Mouse (Mus musculus) yolk sac, embryonic 10.5 days (tissue): ENCODE data around the gene Reep3.

ENCODE experiments used
- DNase-seq: peaks from one replicate; pipeline ENCODE4 v3.0.0-alpha.2; 2017; ENCODE audit warnings: low spot score

Gene Reep3

DNA sequence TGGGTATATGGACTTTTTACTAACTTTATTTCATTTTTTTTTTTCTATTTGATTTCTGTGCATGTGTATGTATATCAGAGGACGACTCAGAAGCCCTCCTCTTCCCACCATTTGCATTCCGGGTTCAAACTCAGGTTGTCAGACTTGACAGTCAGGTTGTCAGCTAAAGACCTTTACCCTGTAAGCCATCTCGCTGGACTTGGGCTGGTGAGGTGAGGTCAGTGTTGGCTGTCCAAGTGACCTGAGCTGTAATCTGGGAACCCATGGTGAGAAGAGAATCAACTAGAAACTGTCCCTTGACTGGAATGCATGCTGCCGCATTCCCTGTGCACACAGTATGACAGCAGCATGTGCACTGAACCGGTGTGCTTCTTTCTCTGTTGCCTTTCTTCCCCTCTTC is 12.9 kb upstream of the Reep3 start:
- DNase-seq: peak; percentile 57

DNA sequence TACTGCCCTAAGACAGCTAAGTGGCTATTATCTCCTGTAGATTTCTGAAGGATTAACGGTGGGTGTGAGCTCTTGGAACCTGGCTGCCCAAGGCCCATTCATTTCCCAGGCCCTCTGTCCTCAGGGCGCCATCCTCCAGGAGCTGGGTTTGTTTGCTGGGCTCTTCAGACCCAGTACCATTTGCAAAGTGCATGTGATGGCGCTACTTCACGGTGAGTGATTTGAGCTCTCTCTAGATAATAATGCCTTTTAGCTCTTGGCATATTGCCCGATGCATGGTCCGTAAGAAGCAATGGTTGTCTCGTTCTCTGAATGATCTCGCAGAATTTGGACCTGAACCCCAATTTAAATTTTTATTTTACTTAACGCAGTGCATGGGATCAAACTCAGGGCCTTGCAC is 11.4 kb upstream of the Reep3 start:
- no peak for DNase-seq

- DNase-seq: no peak
Observed at GRCm38 (mm10) chr10:67107017-67107761, 10.4 kb upstream of the Reep3 start.

DNA sequence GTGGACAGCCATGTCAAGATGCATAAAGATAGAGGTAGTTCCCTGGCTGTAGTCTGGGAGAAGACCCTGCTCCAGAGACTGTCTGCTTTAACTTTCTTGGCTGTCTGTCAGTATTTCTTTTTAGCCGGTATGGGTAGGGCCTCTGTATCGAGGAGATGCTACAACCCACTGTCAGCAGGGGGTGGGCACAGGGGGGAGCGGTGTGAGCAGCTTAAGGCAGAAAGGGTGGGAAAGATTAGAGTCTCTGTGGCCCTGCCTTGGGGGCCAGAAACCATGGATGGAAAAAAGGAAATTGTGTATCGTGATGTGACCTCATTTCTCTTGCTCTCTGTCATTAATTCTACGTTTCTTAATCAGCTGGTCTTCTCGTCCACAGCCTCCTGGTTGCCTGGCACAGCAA is 9.7 kb upstream of the Reep3 start:
- DNase-seq: no peak

DNA sequence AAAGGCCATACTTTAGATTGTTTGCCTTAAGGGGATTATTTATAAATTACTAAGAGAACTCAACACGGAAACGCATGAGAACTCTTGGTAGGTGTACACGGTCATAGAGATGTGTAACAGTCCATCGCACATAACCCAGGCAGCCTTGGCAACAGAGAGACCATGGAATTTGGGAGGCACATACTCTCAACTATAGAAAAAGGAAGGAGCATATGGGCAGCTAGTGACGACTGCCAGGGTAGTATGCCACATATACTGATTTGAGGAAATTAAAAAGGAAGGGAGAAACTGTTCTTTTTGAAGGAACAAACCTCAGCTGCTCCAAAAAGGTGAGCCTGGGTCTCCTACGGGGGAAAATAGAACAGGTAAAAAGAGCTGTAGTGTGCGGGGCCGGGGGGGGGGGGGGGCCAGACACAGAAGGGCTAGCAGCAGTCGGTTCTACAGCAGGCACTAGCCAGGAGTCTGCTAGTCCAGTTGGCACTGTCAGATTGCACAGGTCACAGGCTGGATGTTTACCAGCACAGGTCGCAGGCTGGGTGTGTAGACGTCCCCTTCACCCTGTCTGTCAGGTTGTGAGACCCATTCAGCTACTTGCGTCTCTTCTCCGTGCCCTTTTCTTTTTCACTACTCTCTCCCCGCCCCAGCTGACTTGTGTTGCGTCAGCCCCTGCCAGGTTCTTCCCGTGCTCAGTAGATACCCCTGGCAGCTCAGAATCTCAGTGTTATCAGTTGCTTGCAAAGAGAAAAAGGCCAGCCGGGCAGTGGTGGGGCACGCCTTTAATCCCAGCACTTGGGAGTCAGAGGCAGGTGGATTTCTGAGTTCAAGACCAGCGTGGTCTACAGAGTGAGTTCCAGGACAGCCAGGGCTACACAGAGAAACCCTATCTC is 8.8 kb upstream of the Reep3 start:
- DNase-seq: no peak

- no peak for DNase-seq
Observed at GRCm38 (mm10) chr10:67104543-67104942, 7.8 kb upstream of the Reep3 start.

GRCm38 (mm10) chr10:67100831-67101251 is 4.1 kb upstream of the Reep3 start:
- DNase-seq: no peak

GRCm38 (mm10) chr10:67100011-67100661 is 3.4 kb upstream of the Reep3 start:
- DNase-seq: no peak

- DNase-seq: no peak
Observed at GRCm38 (mm10) chr10:67099183-67099929, 2.6 kb upstream of the Reep3 start.

GRCm38 (mm10) chr10:67098408-67099050 is 1.8 kb upstream of the Reep3 start:
- DNase-seq: no peak

DNA sequence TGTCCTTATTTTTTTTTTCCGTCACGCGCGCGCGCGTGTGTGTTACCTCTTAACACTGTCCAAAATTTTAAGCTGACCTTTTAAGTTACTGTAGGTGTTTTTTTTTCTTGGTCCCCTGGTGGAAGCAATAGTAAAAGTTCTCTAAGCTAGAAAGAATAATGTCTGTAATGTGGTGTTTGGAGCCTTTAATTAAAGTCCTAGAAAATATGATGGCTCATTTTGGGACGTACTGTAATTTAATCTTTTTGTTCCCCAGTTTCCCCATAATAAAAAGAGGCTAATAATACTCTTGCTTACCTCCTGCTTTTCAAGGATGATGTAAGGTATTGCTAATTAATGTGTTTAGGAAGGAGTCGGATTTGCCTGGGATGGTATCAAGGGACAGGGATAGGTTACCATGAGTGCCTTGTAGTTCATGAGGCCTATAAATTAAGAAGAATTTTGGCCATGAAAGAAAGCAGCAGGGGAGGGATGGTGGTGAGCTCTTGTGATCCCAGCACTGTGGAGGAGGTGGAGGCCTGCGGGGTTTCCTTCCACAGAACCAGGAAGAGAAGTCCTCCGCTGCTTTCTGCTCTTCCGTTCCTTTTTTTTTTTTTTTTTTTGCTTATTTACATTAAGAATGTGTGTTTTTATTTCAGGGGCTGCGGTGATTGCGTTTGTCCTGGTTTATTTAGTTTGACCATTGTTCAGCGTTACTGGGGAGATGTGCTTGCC is 849 bp upstream of the Reep3 start:
- no peak for DNase-seq

DNA sequence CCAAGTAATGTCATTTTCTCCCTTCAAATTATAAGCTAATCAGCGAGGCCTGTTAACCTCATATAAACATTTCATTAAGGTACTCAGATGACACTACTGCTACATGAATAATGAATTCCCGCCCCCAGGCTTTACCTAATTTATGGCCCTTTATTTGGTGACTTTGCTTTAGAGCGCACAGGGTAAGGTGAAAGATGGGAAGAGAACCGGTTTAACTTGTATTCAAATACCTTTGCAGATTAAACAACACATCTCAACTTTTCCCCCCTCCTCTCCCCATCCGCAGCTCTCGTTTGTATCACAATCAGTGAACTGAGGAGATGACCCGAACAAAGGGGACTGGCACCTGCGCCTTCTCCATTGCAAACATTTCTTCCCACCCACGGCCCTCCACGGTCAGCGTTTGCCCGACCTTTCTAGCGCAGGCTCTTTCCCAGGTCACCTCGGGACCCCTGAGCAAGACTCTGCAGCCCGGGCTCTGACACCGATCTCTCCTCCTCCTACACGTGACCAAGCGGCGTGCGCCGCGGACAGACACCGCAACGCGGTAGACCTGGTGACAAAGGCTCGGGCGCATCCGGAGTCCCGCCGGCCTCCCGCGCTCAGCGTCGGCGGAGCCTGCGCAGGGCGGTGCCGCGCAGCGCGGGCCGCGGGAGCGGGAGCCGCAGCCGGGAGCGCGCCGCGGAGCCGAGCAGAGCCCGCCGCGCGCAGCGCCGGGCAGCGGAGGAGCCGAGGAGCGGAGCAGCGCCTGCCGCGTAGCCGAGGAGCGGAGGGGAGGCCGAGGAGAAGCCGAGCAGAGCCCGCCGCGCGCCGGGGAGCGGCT is 736 bp downstream of the Reep3 start, which contains the start of gene Jmjd1c:
TSS of gene Jmjd1c (plus strand) at position 328 of the 823 bp plus-strand sequence.
- DNase-seq: peak; percentile 89

DNA sequence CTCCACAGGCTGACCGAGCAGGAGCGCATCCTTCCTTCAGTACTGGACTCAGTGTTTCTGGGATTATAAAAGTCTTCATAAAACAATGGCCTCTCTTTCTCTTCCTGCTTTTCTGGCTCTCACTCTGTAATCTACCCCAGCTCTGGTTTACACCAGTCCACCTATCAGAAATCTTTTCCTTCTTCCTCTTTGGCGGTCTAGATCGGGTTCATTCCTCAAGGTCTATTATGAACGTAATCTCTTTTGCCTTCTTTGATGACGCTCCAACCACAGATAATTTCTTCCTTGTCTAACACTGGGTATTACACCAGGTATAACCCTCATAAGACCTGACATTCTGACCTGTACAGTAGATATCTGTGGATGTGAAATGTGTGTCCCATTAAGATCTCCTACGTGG is 1.8 kb downstream of the Reep3 start:
- no peak for DNase-seq

DNA sequence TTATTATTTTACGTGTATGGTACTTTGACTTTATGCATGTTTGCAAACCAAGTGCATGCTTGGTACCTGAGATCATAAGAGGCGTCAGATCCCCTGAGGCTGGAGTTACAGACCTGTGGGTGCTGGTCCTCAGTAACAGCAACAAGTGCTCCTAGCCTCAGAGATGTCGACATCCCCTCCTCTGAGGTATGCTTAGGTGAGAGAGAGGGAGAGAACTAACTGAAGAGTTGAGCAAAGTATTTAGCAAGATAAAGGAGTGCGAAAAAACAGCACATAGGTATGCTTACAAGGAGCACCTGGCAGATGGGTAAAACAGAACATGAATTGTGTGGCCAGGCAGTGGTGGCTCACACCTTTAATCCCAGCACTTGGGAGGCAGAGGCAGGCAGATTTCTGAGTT is 6.1 kb downstream of the Reep3 start:
- no peak for DNase-seq

- DNase-seq: no peak
Observed at GRCm38 (mm10) chr10:67087447-67088226, 9.1 kb downstream of the Reep3 start.

DNA sequence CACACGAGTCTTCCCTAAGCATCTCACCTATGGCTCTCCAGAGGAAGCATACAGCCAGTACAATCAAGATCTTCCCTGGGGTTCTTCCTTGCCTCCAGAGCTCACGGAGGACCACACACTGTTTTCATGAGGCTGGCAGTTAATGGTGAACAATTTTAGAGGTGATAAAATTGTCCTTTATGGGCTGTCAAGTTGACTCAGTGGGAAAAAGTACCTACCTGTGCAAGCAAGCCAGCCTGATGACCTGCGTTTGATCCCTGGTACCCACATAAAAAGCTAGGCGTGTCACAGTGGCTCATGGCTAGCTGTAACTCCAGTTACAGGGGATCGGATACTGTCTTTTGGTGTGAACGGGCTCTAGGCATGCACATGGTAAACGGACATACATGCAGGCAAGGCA is 10.8 kb downstream of the Reep3 start:
- no peak for DNase-seq

GRCm38 (mm10) chr10:67085124-67085523 is 11.6 kb downstream of the Reep3 start:
- no peak for DNase-seq

GRCm38 (mm10) chr10:67083446-67084166 is 13.1 kb downstream of the Reep3 start:
- DNase-seq: no peak
